Mouse (Mus musculus): ENCODE measurements around the gene Whamm. TPM values are rescaled to one million over a fixed set of nuclear protein-coding genes. Genes with fewer than 3 reads are reported as not detected.

Gene Whamm
- total and polyA plus RNA-seq, 2 experiments from 2014 or later = 3.1 to 6.6 TPM

GRCm38 (mm10) chr7:81548864-81549263 is 22.2 kb upstream of the Whamm start:
- Histone ChIP-seq H3K9ac (replicated peaks; ENCODE audit: low read depth, low read length) (no peak overlapping the region), H3K9me3 (replicated peaks; ENCODE audit: control insufficient read depth, low read length) (no peaks in the 10 kb centered on the region), H3K36me3 (replicated peaks; ENCODE audit: control insufficient read depth, insufficient read depth, low read length) (peaks cover 76% of the 10 kb centered on the region), H3K4me1 (ENCODE audit: control insufficient read depth, insufficient read depth) (no peaks in the 10 kb centered on the region), H3K27me3 (ENCODE audit: control insufficient read depth, insufficient read depth, low read length) (no peaks in the 10 kb centered on the region), H3K4me2 (ENCODE audit: low read depth, low read length) (no peak overlapping the region), H3K4me3 (ENCODE audit: low read depth, low read length) (no peak overlapping the region), H3K27ac (ENCODE audit: low read depth) (no peak overlapping the region)
- ATAC-seq (ENCODE audit: insufficient read depth, low read depth) (no peak; the same call in 1 of the 2 replicates), DNase-seq (ENCODE audit: low spot score) (no peak)
- WGBS = 59% methylated on average over 11 of the region's 11 CpGs
- no peak for TF ChIP-seq EP300 (IDR thresholded peaks at IDR 0.05; ENCODE audit: low read depth)
- TF ChIP-seq CTCF (IDR thresholded peaks at IDR 0.05; ENCODE audit: low read depth) = no peak

DNA sequence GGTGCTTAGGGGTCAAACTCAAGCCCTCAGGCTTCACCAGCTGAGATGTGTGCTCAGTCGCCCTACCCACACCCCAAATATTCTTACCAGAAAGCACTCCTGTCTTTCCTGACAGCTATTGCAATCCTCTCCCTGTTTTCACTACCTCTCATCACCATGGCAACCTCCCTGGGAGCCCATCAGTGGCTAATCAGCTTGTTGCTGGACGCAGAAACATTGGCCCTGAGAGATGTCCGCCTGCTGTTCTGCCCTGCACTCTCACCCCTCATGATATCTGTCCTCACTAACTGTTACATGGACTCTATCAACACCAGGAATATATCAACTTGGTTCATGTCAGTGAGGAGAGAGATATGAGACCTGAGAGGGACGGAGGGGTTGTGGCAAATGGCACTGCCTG is 17.5 kb upstream of the Whamm start:
- TF ChIP-seq CTCF (IDR thresholded peaks at IDR 0.05; ENCODE audit: low read depth) (no peak), EP300 (IDR thresholded peaks at IDR 0.05; ENCODE audit: low read depth) (no peak)
- H3K4me3 ChIP-seq (ENCODE audit: low read depth, low read length) = no peak overlapping the region
- no peaks in the 10 kb centered on the region for H3K27me3 ChIP-seq (ENCODE audit: control insufficient read depth, insufficient read depth, low read length)
- no peak overlapping the region for H3K27ac ChIP-seq (ENCODE audit: low read depth)
- ATAC-seq (ENCODE audit: insufficient read depth, low read depth) (no peak), DNase-seq (ENCODE audit: low spot score) (no peak)
- WGBS = 43% methylated on average over 4 of the region's 4 CpGs
- H3K9ac ChIP-seq (replicated peaks; ENCODE audit: low read depth, low read length) = no peak overlapping the region
- no peaks in the 10 kb centered on the region for H3K9me3 ChIP-seq (replicated peaks; ENCODE audit: control insufficient read depth, low read length)
- H3K4me1 ChIP-seq (ENCODE audit: control insufficient read depth, insufficient read depth) = no peaks in the 10 kb centered on the region
- peaks cover 39% of the 10 kb centered on the region for H3K36me3 ChIP-seq (replicated peaks; ENCODE audit: control insufficient read depth, insufficient read depth, low read length)
- H3K4me2 ChIP-seq (ENCODE audit: low read depth, low read length) = no peak overlapping the region

DNA sequence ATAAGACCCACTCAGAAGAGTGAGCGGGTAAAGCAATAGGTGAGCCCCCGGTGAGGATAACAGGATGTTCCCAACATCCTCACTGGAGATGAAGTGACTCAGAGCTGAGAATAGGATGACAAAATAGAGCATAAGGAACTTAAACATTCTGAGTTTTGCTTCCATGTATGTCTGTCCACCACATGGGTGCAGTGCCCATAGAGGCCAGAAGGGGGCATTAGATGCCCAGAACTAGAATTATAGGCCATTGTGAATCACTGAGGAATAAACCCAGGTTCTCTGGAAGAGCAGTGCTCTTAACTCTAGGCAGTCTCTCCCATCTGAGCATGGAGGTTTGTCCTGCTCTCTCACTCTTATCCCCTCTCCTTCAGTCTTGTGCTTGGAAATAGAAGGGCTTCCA is 16.7 kb upstream of the Whamm start:
- Histone ChIP-seq H3K27me3 (ENCODE audit: control insufficient read depth, insufficient read depth, low read length) (no peaks in the 10 kb centered on the region), H3K27ac (ENCODE audit: low read depth) (no peak overlapping the region), H3K9ac (replicated peaks; ENCODE audit: low read depth, low read length) (no peak overlapping the region), H3K4me1 (ENCODE audit: control insufficient read depth, insufficient read depth) (no peaks in the 10 kb centered on the region), H3K4me3 (ENCODE audit: low read depth, low read length) (no peak overlapping the region), H3K4me2 (ENCODE audit: low read depth, low read length) (no peak overlapping the region), H3K9me3 (replicated peaks; ENCODE audit: control insufficient read depth, low read length) (no peaks in the 10 kb centered on the region), H3K36me3 (replicated peaks; ENCODE audit: control insufficient read depth, insufficient read depth, low read length) (peaks cover 31% of the 10 kb centered on the region)
- ATAC-seq (ENCODE audit: insufficient read depth, low read depth) (peak; percentile 41; the same call in 1 of the 2 replicates), DNase-seq (ENCODE audit: low spot score) (no peak)
- 78% methylated on average over 2 of the region's 2 CpGs for WGBS
- no peak for TF ChIP-seq EP300 (IDR thresholded peaks at IDR 0.05; ENCODE audit: low read depth)
- TF ChIP-seq CTCF (IDR thresholded peaks at IDR 0.05; ENCODE audit: low read depth) = peak; percentile 72

DNA sequence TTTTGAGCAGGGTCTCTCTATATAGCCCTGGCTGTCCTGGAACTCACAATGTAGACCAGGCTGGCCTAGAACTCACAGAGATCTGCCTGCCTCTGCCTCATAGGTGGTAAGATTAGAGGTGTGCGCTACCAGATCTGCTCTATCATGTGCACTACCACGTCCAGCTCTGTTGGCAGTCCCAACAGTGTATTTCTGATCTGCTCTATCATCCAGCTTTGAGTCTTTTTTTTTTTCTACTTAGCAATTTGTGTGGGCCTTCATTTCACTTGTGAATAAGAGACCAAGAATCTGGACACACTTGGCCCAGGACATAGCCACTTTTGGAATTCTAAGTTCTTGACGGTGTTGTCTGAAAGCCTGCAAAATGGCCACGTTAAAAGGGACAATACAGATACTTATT is 14.2 kb upstream of the Whamm start:
- H3K4me1 ChIP-seq (ENCODE audit: control insufficient read depth, insufficient read depth) = peaks cover 10% of the 10 kb centered on the region
- no peak overlapping the region for H3K27ac ChIP-seq (ENCODE audit: low read depth)
- 0 out of 2 replicates have a peak, but pooled peaks cover 21% of the 10 kb centered on the region for H3K36me3 ChIP-seq (replicated peaks; ENCODE audit: control insufficient read depth, insufficient read depth, low read length)
- WGBS = 60% methylated on average over 4 of the region's 4 CpGs
- no peak overlapping the region for H3K4me3 ChIP-seq (ENCODE audit: low read depth, low read length)
- no peaks in the 10 kb centered on the region for H3K27me3 ChIP-seq (ENCODE audit: control insufficient read depth, insufficient read depth, low read length)
- H3K9ac ChIP-seq (replicated peaks; ENCODE audit: low read depth, low read length) = no peak overlapping the region
- no peak for TF ChIP-seq CTCF (IDR thresholded peaks at IDR 0.05; ENCODE audit: low read depth)
- H3K4me2 ChIP-seq (ENCODE audit: low read depth, low read length) = no peak overlapping the region
- DNase-seq (ENCODE audit: low spot score) (no peak), ATAC-seq (ENCODE audit: insufficient read depth, low read depth) (no peak)
- H3K9me3 ChIP-seq (replicated peaks; ENCODE audit: control insufficient read depth, low read length) = no peaks in the 10 kb centered on the region

- ATAC-seq (ENCODE audit: insufficient read depth, low read depth) = no peak
- no peak overlapping the region for H3K4me2 ChIP-seq (ENCODE audit: low read depth, low read length)
- no peak for DNase-seq (ENCODE audit: low spot score)
- 0 out of 2 replicates have a peak, but pooled peaks cover 20% of the 10 kb centered on the region for H3K36me3 ChIP-seq (replicated peaks; ENCODE audit: control insufficient read depth, insufficient read depth, low read length)
- TF ChIP-seq CTCF (IDR thresholded peaks at IDR 0.05; ENCODE audit: low read depth) = no peak
- no peak for TF ChIP-seq EP300 (IDR thresholded peaks at IDR 0.05; ENCODE audit: low read depth)
- H3K9me3 ChIP-seq (replicated peaks; ENCODE audit: control insufficient read depth, low read length) = no peaks in the 10 kb centered on the region
- WGBS = 38% methylated on average over 7 of the region's 7 CpGs
- no peak overlapping the region for H3K4me3 ChIP-seq (ENCODE audit: low read depth, low read length)
- H3K9ac ChIP-seq (replicated peaks; ENCODE audit: low read depth, low read length) = no peak overlapping the region
- H3K4me1 ChIP-seq (ENCODE audit: control insufficient read depth, insufficient read depth) = peaks cover 10% of the 10 kb centered on the region
- H3K27ac ChIP-seq (ENCODE audit: low read depth) = no peak overlapping the region
- no peaks in the 10 kb centered on the region for H3K27me3 ChIP-seq (ENCODE audit: control insufficient read depth, insufficient read depth, low read length)
Measured at GRCm38 (mm10) chr7:81557252-81557984, 13.6 kb upstream of the Whamm start.

- 54% methylated on average over 4 of the region's 4 CpGs for WGBS
- no peak overlapping the region for H3K27ac ChIP-seq (ENCODE audit: low read depth)
- ATAC-seq (ENCODE audit: insufficient read depth, low read depth) (no peak), DNase-seq (ENCODE audit: low spot score) (no peak)
- H3K9me3 ChIP-seq (replicated peaks; ENCODE audit: control insufficient read depth, low read length) = no peaks in the 10 kb centered on the region
- H3K27me3 ChIP-seq (ENCODE audit: control insufficient read depth, insufficient read depth, low read length) = no peaks in the 10 kb centered on the region
- no peak overlapping the region for H3K4me3 ChIP-seq (ENCODE audit: low read depth, low read length)
- 0 out of 2 replicates have a peak, but pooled peaks cover 16% of the 10 kb centered on the region for H3K36me3 ChIP-seq (replicated peaks; ENCODE audit: control insufficient read depth, insufficient read depth, low read length)
- H3K9ac ChIP-seq (replicated peaks; ENCODE audit: low read depth, low read length) = no peak overlapping the region
- peaks cover 12% of the 10 kb centered on the region for H3K4me1 ChIP-seq (ENCODE audit: control insufficient read depth, insufficient read depth)
- no peak overlapping the region for H3K4me2 ChIP-seq (ENCODE audit: low read depth, low read length)
- no peak for TF ChIP-seq EP300 (IDR thresholded peaks at IDR 0.05; ENCODE audit: low read depth)
- no peak for TF ChIP-seq CTCF (IDR thresholded peaks at IDR 0.05; ENCODE audit: low read depth)
Measured at GRCm38 (mm10) chr7:81557985-81558360, 13.1 kb upstream of the Whamm start.

Measured in heart, postnatal 0 days (tissue).